Mouse (Mus musculus) stomach, postnatal 0 days (tissue): ENCODE results near the gene Tkt. TPM values are rescaled to one million over a fixed set of nuclear protein-coding genes. Genes with fewer than 3 reads are reported as not detected.
"Not testable (repeated sequence)": the region's sequence is repeated elsewhere in the genome, so short reads cannot be mapped to it uniquely, and the experiment has no call there.

Experiments
- ATAC-seq: fragments of 200-750 bp; cut with Nextera tagmentation; 2 replicates; pipeline ENCODE4 v1.8.0; 2017; ENCODE audit not compliant: low FRiP score, low TSS enrichment
- DNase-seq: peaks from one replicate; pipeline ENCODE4 v3.0.0-alpha.2; 2016; ENCODE audit warnings: low spot score
- H3K27ac ChIP-seq: fragments of 300-500 bp; sonication (generic); replicated peaks from 2 replicates; pipeline ENCODE4 v1.5.1; 2014; ENCODE audit warnings: mild to moderate bottlenecking, control low read depth
- H3K27me3 ChIP-seq: fragments of 300-500 bp; sonication (generic); 2 replicates; pipeline ENCODE4 v1.6.1; 2014; ENCODE audit warnings: low read length; ENCODE audit not compliant: control insufficient read depth, insufficient read depth
- H3K36me3 ChIP-seq: fragments of 300-500 bp; sonication (generic); 2 replicates; pipeline ENCODE4 v1.6.1; 2014; ENCODE audit warnings: low read length, mixed read lengths; ENCODE audit not compliant: control insufficient read depth, insufficient read depth
- H3K4me1 ChIP-seq: fragments of 300-500 bp; sonication (generic); replicated peaks from 2 replicates; pipeline ENCODE4 v1.6.1; 2014; ENCODE audit warnings: antibody characterized with exemption; ENCODE audit not compliant: control insufficient read depth, insufficient read depth
- H3K4me2 ChIP-seq: fragments of 300-500 bp; sonication (generic); replicated peaks from 2 replicates; pipeline ENCODE4 v1.6.1; 2014; ENCODE audit warnings: low read depth, mild to moderate bottlenecking, control low read depth, moderate library complexity
- H3K4me3 ChIP-seq: fragments of 300-500 bp; sonication (generic); 2 replicates; pipeline ENCODE4 v1.5.1; 2014; ENCODE audit warnings: low read depth, low read length, control low read depth
- H3K9ac ChIP-seq: fragments of 300-500 bp; sonication (generic); 2 replicates; pipeline ENCODE4 v1.6.1; 2014; ENCODE audit warnings: mild to moderate bottlenecking, low read length, control low read depth, mixed read lengths
- H3K9me3 ChIP-seq: fragments of 300-500 bp; sonication (generic); 2 replicates; pipeline ENCODE4 v1.6.1; 2016; ENCODE audit warnings: low read length; ENCODE audit not compliant: control insufficient read depth
- CTCF ChIP-seq: IDR thresholded peaks from 2 replicates; pipeline ENCODE4 v1.5.1; 2016; ENCODE audit warnings: antibody characterized with exemption, low read depth, mild to moderate bottlenecking, moderate library complexity
- EP300 ChIP-seq: optimal IDR thresholded peaks from 2 replicates; pipeline ENCODE3; 2016; ENCODE audit warnings: antibody characterized with exemption
- WGBS: fragments of 180-500 bp; shearing (Covaris S2); extraction: QIAGEN DNeasy Blood & Tissue Kit; methylation state at CpG from one replicate; pipeline ENCODE4 v1.1.7; 2014; 5-methylcytosine and 5-hydroxymethylcytosine counted together
- polyA plus RNA-seq: library from polyadenylated mRNA; unstranded; fragments of >200 nt; fragmentation: Nextera tagmentation; extraction: Ambion mirVana; gene quantifications from 2 replicates; pipeline ENCODE4 v1.2.1, GENCODE M21; 2015

The Tkt gene
- polyA plus RNA-seq, 1 experiment from 2014 or later = 200 TPM

GRCm38 (mm10) chr14:30576260-30576659 is 28.1 kb downstream of the Tkt start:
- no peak overlapping the region for H3K27ac ChIP-seq
- peaks cover 7% of the 10 kb centered on the region for H3K36me3 ChIP-seq
- WGBS = 36% methylated on average over 5 of the region's 5 CpGs
- no peak overlapping the region for H3K4me3 ChIP-seq
- no peak for TF ChIP-seq CTCF
- no peak for TF ChIP-seq EP300
- ATAC-seq (0 out of 2 replicates have a peak, but pooled peaks have one; percentile 21), DNase-seq (no peak)
- H3K27me3 ChIP-seq = no peaks in the 10 kb centered on the region
- no peak overlapping the region for H3K9ac ChIP-seq
- H3K4me2 ChIP-seq = no peak overlapping the region
- no peaks in the 10 kb centered on the region for H3K4me1 ChIP-seq
- no peaks in the 10 kb centered on the region for H3K9me3 ChIP-seq

- H3K9ac ChIP-seq, H3K36me3 ChIP-seq, H3K4me3 ChIP-seq, H3K4me1 ChIP-seq, H3K4me2 ChIP-seq, H3K9me3 ChIP-seq, H3K27me3 ChIP-seq, H3K27ac ChIP-seq: not testable (repeated sequence)
- ATAC-seq (peak; percentile 58), DNase-seq (peak; percentile 38)
- 24% methylated on average over 10 of the region's 12 CpGs for WGBS
These were observed 29.3 kb downstream of the Tkt start for GRCm38 (mm10) chr14:30577303-30578062.

GRCm38 (mm10) chr14:30579180-30579579 is 31.0 kb downstream of the Tkt start:
- Histone ChIP-seq H3K4me2 (no peak overlapping the region), H3K9me3 (no peaks in the 10 kb centered on the region), H3K27me3 (no peaks in the 10 kb centered on the region), H3K36me3 (no peaks in the 10 kb centered on the region; the same call in 1 of the 2 replicates), H3K4me3 (no peak overlapping the region), H3K4me1 (no peaks in the 10 kb centered on the region), H3K9ac (no peak overlapping the region), H3K27ac (no peak overlapping the region)
- WGBS = 59% methylated on average over 5 of the region's 5 CpGs
- no peak for ATAC-seq
- TF ChIP-seq EP300 (no peak), CTCF (no peak)
- DNase-seq = no peak

DNA sequence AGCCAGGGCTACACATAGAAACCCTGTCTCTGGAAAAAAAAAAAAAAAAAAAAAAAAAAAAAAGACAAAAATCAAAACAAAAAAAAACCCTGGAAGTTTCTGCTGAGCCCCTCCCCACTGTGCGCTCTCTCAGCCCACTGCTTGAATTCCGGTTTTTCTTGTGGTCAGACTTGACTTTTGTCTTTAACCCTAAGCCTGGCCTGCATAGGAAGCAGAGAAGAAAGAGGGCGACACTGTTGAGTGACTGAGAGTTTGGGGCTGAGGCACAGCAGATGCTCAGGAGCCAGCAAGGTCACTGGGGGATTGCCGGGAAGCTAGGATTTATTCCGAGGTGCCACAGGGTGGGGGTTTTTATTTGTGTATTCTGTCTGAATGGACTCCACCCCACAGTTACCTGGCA is 31.7 kb downstream of the Tkt start:
- 0 out of 2 replicates have a peak, but pooled peaks cover 3% of the 10 kb centered on the region for H3K4me1 ChIP-seq
- H3K36me3 ChIP-seq = no peaks in the 10 kb centered on the region; the same call in 1 of the 2 replicates
- no peak overlapping the region for H3K9ac ChIP-seq
- ATAC-seq (no peak), DNase-seq (no peak)
- WGBS = 27% methylated on average over 5 of the region's 5 CpGs
- H3K27me3 ChIP-seq = no peaks in the 10 kb centered on the region
- H3K4me3 ChIP-seq = no peak overlapping the region
- no peak overlapping the region for H3K27ac ChIP-seq
- no peak overlapping the region for H3K4me2 ChIP-seq
- no peaks in the 10 kb centered on the region for H3K9me3 ChIP-seq
- TF ChIP-seq EP300 (no peak), CTCF (no peak)

DNA sequence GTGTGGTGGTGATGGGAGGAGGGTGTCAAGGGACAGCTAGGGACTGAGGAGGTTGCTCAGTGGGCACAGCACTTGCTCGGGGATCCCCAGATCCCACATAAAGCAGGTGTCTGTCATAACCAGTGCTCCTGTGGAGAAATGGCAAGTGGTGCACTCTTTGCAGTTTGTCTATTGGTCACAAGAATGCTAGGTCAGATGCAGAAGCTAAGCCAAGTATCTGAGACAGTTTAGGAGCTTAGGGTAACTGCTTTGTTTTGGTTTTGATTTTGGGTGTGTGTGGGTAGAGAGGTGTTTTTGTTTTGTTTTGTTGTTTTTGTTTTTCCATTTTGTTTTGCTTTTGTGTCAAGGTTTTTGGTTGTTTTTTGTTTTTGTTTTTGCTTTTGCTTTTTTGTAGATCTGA is 33.1 kb downstream of the Tkt start:
- WGBS = 65% methylated on average over 1 of the region's 1 CpGs
- Histone ChIP-seq H3K4me2 (no peak overlapping the region), H3K27me3 (no peaks in the 10 kb centered on the region), H3K36me3 (no peaks in the 10 kb centered on the region), H3K9me3 (no peaks in the 10 kb centered on the region), H3K9ac (no peak overlapping the region), H3K4me1 (0 out of 2 replicates have a peak, but pooled peaks cover 3% of the 10 kb centered on the region), H3K4me3 (no peak overlapping the region), H3K27ac (no peak overlapping the region)
- no peak for DNase-seq
- TF ChIP-seq EP300 = no peak
- no peak for TF ChIP-seq CTCF
- ATAC-seq = no peak

DNA sequence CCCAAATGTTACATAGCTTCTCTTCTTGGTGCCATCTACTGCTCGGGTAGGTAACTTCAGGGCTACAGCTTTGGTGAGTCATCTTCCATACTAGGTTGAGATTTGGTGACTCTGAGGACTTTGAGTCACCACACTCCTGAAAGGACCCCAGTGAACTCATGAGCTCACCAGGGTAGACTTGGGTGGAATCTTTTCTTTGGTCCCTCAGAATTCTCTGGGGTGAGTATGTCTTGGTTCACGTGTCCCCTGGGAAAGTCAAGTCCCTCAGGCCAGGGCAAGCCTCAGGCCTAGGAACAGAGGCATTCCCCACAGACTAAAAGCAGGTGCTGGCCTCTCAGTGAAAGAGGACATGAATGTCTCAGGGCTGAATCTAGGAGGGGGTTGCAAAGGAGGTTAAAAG is 35.9 kb downstream of the Tkt start:
- Histone ChIP-seq H3K27me3 (no peaks in the 10 kb centered on the region), H3K9me3 (no peaks in the 10 kb centered on the region), H3K9ac (no peak overlapping the region), H3K27ac (no peak overlapping the region), H3K4me3 (no peak overlapping the region), H3K36me3 (no peaks in the 10 kb centered on the region), H3K4me1 (0 out of 2 replicates have a peak, but pooled peaks cover 3% of the 10 kb centered on the region), H3K4me2 (no peak overlapping the region)
- DNase-seq = no peak
- whole genome bisulfite sequencing = 46% methylated on average over 2 of the region's 2 CpGs
- peak; percentile 72 for ATAC-seq
- TF ChIP-seq EP300 (no peak), CTCF (peak; percentile 45)
